Mouse (Mus musculus) gastrocnemius, adult 2 months (tissue): ENCODE results near the gene Usp29. TPM values are rescaled to one million over a fixed set of nuclear protein-coding genes. Genes with fewer than 3 reads are reported as not detected.
A peak's percentile ranks its signal among the peaks of the same experiment; 100 is the strongest.
"Not testable (repeated sequence)": the region's sequence is repeated elsewhere in the genome, so short reads cannot be mapped to it uniquely, and the experiment has no call there.

ENCODE experiments used
- DNase-seq: peaks from one replicate; pipeline ENCODE4 v3.0.0; 2022
- H3K27ac ChIP-seq: fragments of 200-600 bp; 2 replicates; pipeline ENCODE4 v1.8.1; 2022; ENCODE audit warnings: mild to moderate bottlenecking
- H3K4me3 ChIP-seq: fragments of 200-600 bp; 2 replicates; pipeline ENCODE4 v1.8.1; 2022; ENCODE audit warnings: mild to moderate bottlenecking, moderate library complexity
- CTCF ChIP-seq: fragments of 200-600 bp; IDR thresholded peaks from 2 replicates; pipeline ENCODE4 v1.8.1; 2022; ENCODE audit warnings: antibody characterized with exemption, mild to moderate bottlenecking, moderate library complexity
- intact Hi-C: fragments of 180-260 bp; cut with DNase I; formaldehyde crosslinking; loops from one replicate; pipeline ENCODE4 v1.15.1; 2025
- microRNA-seq: library from miRNA; unstranded; fragments of <30 nt; microRNA quantifications from one replicate; pipeline ENCODE4 v1.2.0, GENCODE M21; 2021
- total RNA-seq, 2 experiments: library from RNA; stranded (reverse); gene quantifications; 2 replicates each; pipeline ENCODE4 v1.2.3; 2021

Usp29 gene
- total RNA-seq, 2 experiments from 2014 or later: 0.05 to 0.14 TPM

DNA sequence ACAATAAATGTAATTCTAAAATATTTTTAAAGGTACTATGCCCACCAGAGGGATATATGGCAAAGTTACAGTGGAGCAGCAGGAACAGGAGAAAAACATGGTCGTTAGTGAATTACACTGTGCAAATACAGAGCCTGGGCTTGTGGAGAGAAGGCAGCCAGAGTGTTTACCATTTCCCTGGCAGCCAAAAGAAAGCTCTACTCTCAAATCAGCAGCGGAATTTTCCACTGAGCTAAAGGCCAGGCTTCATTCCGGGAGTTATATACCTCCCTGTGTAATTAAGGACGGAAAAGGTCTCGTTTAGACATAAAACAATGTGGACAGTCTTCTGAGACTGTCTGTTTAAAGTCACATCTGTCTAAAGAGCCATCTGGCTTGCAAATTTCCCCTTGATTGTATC lies 204.4 kb downstream of the Usp29 start:
- intact Hi-C loops: loop anchor here (5.0 to 10.0 kb wide), 4 partner anchors 250 to 577 kb away; partner anchors contain the start of gene Olfr1344
- DNase-seq: no peak
- no peak overlapping the region for H3K27ac ChIP-seq
- TF ChIP-seq CTCF: no peak
- H3K4me3 ChIP-seq: no peak overlapping the region

DNA sequence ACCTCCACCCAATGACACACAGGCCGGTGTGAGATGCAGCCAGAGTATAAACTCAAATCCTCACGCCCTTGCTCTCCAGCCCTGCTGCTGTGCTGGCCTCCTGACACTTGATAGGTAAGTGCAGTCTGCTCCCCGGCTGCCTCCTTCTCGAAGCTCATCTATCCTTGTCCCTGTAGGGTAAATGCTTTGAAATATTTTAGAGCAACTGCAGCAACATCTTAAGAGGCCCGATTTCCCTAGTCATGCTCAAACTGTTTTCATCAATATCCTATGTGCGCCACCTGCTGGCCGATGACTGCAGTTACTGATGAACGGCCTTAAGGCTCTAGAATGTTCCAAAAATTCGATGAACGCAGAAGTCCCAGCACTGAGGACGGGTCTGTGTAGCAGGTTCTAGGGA lies 206.7 kb downstream of the Usp29 start:
- intact Hi-C loops: loop anchor here (5.0 to 10.0 kb wide), 4 partner anchors 248 to 580 kb away; partner anchors contain the start of gene Olfr1344
- Histone ChIP-seq H3K27ac (no peak overlapping the region), H3K4me3 (no peak overlapping the region)
- peak; percentile 89 for TF ChIP-seq CTCF
- DNase-seq: peak; percentile 71

DNA sequence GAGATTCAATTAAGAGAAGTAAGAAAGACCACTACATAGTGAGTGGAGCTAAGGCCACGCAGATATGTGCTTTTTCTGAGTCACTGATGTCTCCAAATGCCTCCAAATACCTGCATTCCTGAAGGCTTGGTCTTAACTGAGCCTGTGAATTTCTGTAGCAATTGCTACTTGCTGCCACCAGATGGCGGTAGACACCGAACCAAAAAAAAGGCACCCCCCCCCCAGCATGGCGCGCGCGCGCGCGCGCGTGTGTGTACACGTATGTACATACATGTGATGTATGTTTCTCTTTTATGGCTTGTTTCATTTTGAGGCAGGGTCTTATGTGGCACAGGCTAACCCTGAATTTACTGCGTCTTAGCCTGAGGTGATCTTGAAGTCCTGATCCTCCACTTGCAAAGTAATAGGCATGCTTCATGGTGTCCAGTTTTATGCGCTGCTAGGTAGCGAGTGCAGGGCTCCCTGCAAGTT lies 210.4 kb downstream of the Usp29 start:
- intact Hi-C loops: loop anchor here (5.0 kb wide), 1 partner anchor 337 kb away; the partner anchor contains the start of gene Gm45844
- peak overlapping the region; percentile 45 for H3K4me3 ChIP-seq
- TF ChIP-seq CTCF: peak; percentile 77

DNA sequence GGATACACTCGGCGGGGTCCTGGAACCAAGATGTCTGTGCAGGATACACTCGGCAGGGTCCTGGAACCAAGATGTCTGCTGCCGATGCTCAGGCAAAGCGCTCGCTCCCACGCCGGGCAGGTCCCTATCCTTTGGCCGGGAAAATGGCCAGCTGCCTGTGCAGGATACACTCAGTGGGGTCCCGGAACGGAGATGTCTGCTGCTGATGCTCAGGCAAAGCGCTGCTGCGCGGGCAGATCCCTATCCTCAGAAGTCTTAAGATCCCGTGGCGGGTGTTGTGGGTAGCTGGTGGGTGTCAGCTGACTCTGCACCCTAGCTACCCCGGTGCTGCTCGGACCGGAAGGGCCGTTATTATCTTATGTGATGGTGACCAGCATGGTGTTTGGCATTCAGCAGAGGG lies 217.7 kb downstream of the Usp29 start:
- DNase-seq, H3K4me3 ChIP-seq, intact Hi-C loops: not testable (repeated sequence)

More for the DNA sequence above, 210.4 kb downstream of the Usp29 start:
- no peak overlapping the region for H3K27ac ChIP-seq
- no peak for DNase-seq

DNA sequence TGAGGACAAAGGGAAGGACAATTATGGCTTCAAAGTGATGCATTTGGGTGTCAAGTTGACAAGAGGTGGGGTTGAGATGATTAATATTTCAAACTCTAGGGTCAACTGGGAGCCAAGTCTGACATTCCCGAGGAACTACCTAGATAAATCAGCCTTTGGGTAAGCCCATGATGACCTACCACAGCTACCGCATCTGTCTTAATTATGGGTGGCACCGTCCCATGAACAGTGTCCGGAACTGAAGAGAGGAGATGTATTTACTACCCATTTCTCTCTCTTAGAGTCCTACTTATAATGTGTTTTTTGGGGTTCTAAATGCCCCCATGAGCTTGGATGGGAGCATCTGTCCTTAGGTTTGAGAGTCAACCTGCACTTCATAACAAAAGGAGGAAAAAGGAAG lies 226.2 kb downstream of the Usp29 start:
- Histone ChIP-seq H3K4me3 (no peak overlapping the region), H3K27ac (no peak overlapping the region)
- no peak for TF ChIP-seq CTCF
- intact Hi-C loops: no loop called here
- DNase-seq: no peak

More for the DNA sequence above, 217.7 kb downstream of the Usp29 start:
- not testable (repeated sequence) for H3K27ac ChIP-seq

DNA sequence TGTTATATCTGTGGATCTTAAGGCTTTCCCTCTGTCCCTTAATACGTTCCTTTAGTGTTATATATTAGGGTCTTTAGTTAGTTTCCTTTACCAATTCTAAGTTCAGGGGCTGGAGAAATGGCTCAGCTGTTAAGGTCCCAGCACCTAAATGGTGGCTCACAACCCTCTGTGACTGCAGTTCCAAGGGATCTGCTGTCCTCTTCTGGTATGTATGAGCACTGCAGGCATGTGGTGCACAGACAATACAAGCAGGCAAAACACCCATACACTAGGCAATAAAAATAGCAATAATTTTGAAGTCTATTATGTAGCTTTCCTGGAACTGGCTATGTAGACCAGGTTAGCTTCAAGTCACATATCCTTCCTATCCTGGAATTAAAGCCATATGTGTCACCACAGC lies 228.2 kb downstream of the Usp29 start:
- intact Hi-C loops: no loop called here
- no peak for TF ChIP-seq CTCF
- Histone ChIP-seq H3K4me3 (no peak overlapping the region), H3K27ac (no peak overlapping the region)
- DNase-seq: no peak

DNA sequence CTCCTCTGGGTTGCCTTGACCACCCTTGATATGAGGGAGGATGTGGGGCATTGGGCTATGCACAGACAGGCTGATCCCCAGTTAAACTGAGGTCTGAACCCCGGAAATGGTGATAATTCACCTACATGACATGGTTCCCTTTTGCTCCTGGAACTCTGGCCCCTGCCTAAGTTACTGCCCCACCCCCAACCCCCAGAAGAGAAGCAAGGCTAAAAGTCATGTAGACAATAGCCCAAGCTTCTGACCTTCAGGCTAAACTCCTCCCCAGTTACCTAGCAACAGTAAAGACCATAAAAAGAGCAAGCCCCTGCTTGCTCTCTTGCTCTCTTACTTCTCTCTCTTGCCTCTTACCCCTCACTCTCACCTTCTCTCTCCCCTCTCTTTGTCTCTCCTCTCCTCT lies 243.2 kb downstream of the Usp29 start:
- Histone ChIP-seq H3K4me3 (no peak overlapping the region), H3K27ac (no peak overlapping the region)
- DNase-seq: no peak
- intact Hi-C loops: no loop called here
- no peak for TF ChIP-seq CTCF

DNA sequence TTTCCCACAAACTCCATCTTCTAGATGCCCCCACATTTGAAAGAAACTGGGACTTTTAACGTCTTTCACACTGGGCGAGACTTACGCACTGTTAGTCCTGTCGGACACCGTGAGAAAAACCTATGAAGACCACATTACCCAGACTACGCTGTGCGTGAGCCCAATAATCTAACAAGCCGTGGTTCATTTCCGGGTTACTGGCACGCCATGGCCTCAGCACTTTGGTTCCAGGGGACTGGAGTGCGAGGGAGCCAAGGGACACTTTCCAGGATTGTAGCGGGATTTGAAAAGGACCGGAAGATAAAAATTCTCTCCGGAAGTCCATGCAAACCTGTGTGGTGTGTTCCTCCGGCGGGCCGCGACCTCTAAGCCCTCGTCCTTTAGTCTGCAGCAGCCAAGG lies 246.5 kb downstream of the Usp29 start:
- Histone ChIP-seq H3K27ac (no peak overlapping the region), H3K4me3 (no peak overlapping the region)
- intact Hi-C loops: no loop called here
- no peak for DNase-seq
- TF ChIP-seq CTCF: no peak

DNA sequence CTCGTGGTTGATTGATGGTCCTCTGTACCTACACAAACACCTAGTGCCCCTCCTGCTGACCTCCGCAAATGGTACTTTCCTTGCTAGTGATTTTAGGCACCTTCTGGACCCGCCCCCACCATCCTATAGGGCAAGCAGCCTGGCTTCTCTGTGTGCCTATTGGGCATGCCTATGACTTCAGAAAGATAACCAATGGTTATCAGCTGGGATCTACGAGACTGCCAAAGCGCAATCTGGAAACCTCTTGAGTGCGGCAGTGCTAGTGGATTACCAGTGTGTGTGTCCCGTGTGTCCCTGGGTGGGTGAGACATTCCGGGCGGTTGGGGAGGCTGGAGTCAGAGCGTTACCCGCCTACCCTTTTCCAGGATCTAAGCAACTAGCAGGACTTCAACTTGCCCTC lies 264.9 kb downstream of the Usp29 start, which contains the start of gene Aurkc:
Gene Aurkc, plus strand, starts transcription at position 50 of the 400 bp plus-strand sequence.
- H3K4me3 ChIP-seq, intact Hi-C loops, DNase-seq, H3K27ac ChIP-seq: not testable (repeated sequence)

DNA sequence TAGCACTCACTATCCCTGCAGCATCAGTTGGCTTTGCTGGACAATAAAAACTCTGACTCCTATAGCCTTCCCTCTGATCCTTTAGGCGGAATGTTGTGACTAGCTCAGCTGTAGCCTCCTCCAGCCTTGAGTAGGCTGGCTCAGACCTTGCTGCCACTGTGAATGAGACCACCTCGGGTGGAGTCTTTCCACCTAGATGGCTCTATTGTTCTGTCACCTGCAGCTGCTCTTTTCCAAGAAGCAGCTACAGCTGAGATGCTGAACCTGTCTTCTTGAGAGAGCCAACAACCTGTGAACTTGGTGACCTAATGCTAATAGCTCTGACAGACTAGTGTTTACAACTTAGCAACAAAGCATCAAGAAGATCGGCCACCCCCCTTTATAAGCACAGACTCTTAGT lies 268.5 kb downstream of the Usp29 start:
- intact Hi-C loops, H3K27ac ChIP-seq, DNase-seq, H3K4me3 ChIP-seq: not testable (repeated sequence)

DNA sequence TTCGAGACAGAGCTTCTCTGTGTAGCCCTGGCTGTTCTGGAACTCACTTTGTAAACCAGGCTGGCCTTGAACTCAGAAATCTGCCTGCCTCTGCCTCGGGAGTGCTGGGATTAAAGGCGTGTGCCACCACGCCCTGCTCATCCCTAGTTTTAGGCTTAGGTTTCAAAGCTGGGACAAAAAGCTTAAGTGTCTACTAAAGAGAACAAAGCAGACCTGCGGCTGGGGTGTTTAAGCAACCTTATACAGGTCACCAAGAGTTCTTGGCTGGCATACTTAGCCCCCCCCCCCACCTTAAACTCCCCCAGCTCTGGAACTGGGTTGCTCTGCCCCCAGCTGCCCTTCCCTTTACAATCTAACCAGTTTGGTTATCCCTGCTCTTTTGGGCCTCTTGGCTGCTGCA lies 275.1 kb downstream of the Usp29 start:
- H3K27ac ChIP-seq, DNase-seq, intact Hi-C loops, H3K4me3 ChIP-seq: not testable (repeated sequence)

Small RNAs within 50 kb of the gene (microRNA-seq; reads per million reads assigned to microRNA genes)
- not detected for gene Mir3099

Other genes with a start within 250 kb of the Usp29 start
- gene Olfr5, start 243.6 kb upstream of the Usp29 start, total RNA-seq: not detected
- not detected for gene Olfr1347, start 230.8 kb upstream of the Usp29 start, total RNA-seq
- gene Olfr1348, start 221.8 kb upstream of the Usp29 start, total RNA-seq: not detected
- not detected for gene Olfr1349, start 207.6 kb upstream of the Usp29 start, total RNA-seq
- gene Olfr1350, start 165.7 kb upstream of the Usp29 start, total RNA-seq: not detected
- gene Zim1, start 34.1 kb upstream of the Usp29 start, total RNA-seq: 1 to 10 TPM; 2.8 to 3.3 TPM
- 1 to 10 TPM; 5.3 to 8.0 TPM for gene Peg3, start 147 bp upstream of the Usp29 start, total RNA-seq